Mouse (Mus musculus) stomach, postnatal 0 days (tissue): ENCODE data around the gene Tspan11.

ENCODE experiments used
- CTCF ChIP-seq: IDR thresholded peaks from 2 replicates; pipeline ENCODE4 v1.5.1; 2016; ENCODE audit warnings: antibody characterized with exemption, low read depth, mild to moderate bottlenecking, moderate library complexity
- EP300 ChIP-seq: optimal IDR thresholded peaks from 2 replicates; pipeline ENCODE3; 2016; ENCODE audit warnings: antibody characterized with exemption

DNA sequence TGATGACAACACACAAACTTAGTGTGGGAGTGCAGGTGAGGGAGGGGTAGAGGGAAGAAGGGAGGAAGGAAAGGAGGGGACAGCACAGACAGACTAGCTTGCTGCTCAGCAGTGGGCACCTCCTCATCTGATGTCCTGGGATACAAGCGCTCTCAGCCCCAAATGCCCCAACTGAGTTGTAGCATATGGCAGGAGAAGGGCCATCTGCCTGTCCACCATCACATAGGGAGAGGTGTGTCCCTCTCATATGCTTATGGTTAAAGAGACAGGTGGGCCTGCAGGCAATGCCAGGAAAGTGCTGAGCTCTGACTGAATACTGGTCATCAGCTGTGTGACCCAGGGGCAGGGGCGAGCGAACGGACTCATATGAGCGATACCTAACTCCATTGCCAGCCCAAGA is 92.4 kb downstream of the Tspan11 start:
- TF ChIP-seq CTCF = no peak
- no peak for TF ChIP-seq EP300
